Mouse (Mus musculus) liver, embryonic 18 days (tissue): ENCODE results near the gene Zscan26. TPM values are rescaled to one million over a fixed set of nuclear protein-coding genes. Genes with fewer than 3 reads are reported as not detected.

Experiments
- polyA plus RNA-seq: library from polyadenylated mRNA; depleted of rRNA; stranded (reverse); fragments of >200 nt; gene quantifications from 2 replicates; pipeline ENCODE4 v1.2.3, GENCODE M21; 2012; rRNA removed

The Zscan26 gene
- polyA plus RNA-seq: 22.7 and 24.7 TPM in 2 replicates

DNA sequence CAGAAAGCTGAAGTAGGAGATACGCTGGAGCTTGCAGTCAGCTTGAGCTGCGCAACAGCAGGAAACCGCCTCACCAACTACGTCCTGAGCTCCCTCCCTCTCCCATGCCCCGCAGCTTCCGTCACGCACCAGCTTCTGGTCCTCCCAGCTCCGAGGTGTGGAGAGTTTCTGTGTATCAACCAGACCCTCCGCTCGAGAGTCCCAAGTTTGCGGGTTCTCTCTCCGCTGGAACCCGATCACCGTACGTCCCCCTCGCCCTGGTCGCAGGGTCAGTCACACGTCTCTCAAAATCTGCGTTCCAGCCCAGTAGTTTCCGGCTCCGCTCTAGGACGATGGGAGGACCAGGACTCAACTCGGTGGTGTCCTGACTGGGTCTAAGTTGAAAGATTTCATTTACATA, at the start of gene Zscan26:
Gene Zscan26, minus strand, starts transcription at position 282 of the 400 bp plus-strand sequence.

GRCm38 (mm10) chr13:21501182-21501581, 47.7 kb upstream of the Zscan26 start, which contains the start of gene Gm11273:
Gene Gm11273, minus strand, starts transcription at chr13:21501418.

DNA sequence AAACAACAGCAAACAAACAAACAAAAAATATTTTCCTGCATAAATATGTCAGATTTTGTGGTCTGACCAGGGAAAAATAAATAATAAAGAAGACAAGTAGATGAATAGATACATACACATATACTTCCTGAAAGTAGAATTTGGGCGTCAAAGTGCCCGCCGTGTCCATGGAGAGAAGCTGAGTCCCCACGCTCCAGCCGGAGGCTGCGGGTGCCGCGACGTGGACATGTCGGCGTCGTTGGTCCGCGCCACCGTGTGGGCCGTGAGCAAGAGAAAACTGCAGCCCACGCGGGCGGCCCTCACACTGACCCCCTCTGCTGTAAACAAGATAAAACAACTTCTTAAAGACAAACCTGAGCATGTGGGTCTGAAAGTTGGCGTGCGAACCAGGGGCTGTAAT, 41.5 kb upstream of the Zscan26 start, which contains the start of gene AK157302:
Gene AK157302, plus strand, starts transcription at position 144 of the 400 bp plus-strand sequence.

GRCm38 (mm10) chr13:21478759-21479670, 25.5 kb upstream of the Zscan26 start, which contains the start of the genes Zkscan4 and Gm10065:
Gene Zkscan4, plus strand, starts transcription at chr13:21478907.
Gene Gm10065, minus strand, starts transcription at chr13:21479441.

GRCm38 (mm10) chr13:21468061-21469019, 14.8 kb upstream of the Zscan26 start, which contains the start of gene Nkapl:
Gene Nkapl, minus strand, starts transcription at chr13:21468509.

GRCm38 (mm10) chr13:21440503-21441206, 12.9 kb downstream of the Zscan26 start, which contains the start of gene Pgbd1:
Gene Pgbd1, minus strand, starts transcription at chr13:21441058.

DNA sequence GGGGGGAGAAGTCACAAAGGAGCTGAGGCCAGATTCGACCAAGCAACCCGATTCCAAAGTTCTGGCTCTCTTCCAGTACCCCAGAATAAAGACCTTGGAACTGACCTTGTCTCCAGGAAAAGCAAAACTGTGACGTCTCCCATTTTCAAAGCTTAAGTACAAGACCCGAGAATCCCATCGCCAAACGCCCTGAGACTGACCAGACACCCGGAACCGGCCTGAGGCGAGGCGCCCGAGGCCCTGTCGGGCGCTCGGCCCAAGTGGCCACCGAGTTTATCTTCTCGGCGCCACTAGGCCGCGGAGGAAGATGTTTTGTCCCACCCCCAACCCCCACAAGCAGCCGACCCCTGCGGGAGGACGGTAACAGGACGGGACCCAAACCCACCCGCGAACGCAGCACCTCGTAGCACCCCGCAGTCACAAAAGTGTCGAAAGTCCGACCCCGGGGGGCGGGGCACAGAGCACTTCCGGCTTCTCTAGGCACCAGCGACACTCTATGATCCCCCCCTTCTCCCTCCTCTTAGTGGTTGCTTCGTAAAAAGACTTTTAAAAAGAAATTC, 51.2 kb downstream of the Zscan26 start, which contains the start of gene Zkscan3:
Gene Zkscan3, minus strand, starts transcription at position 469 of the 560 bp plus-strand sequence.

Other genes starting within 250 kb of the Zscan26 start
- gene Gpx5, start 161.0 kb downstream of the Zscan26 start, polyA plus RNA-seq: not detected in 2 replicates
- not detected in 2 replicates for gene Gpx6, start 141.6 kb downstream of the Zscan26 start, polyA plus RNA-seq
- gene Olfr1367, start 106.8 kb downstream of the Zscan26 start, polyA plus RNA-seq: not detected in 2 replicates
- gene Zscan12, start 90.9 kb downstream of the Zscan26 start, polyA plus RNA-seq: 2.2 and 2.4 TPM in 2 replicates
- gene Zkscan3, start 51.0 kb downstream of the Zscan26 start, polyA plus RNA-seq: 29.4 and 29.5 TPM in 2 replicates
- gene Pgbd1, start 12.7 kb downstream of the Zscan26 start, polyA plus RNA-seq: 0.76 and 0.79 TPM in 2 replicates
- gene Nkapl, start 14.8 kb upstream of the Zscan26 start, polyA plus RNA-seq: 0.24 and 0.43 TPM in 2 replicates
- gene Zkscan4, start 25.2 kb upstream of the Zscan26 start, polyA plus RNA-seq: 0.22 and 0.26 TPM in 2 replicates
- gene Gm10065, start 25.7 kb upstream of the Zscan26 start, polyA plus RNA-seq: not detected in 2 replicates
- gene AK157302, start 41.5 kb upstream of the Zscan26 start, polyA plus RNA-seq: 0.34 and 0.50 TPM in 2 replicates
- 5.1 and 11.2 TPM in 2 replicates for gene Gm11273, start 47.7 kb upstream of the Zscan26 start, polyA plus RNA-seq
- 2.0 and 2.3 TPM in 2 replicates for gene Zkscan8, start 77.4 kb upstream of the Zscan26 start, polyA plus RNA-seq
- not detected in 2 replicates for gene Olfr1366, start 89.1 kb upstream of the Zscan26 start, polyA plus RNA-seq
- not detected in 2 replicates for gene Olfr1535, start 106.2 kb upstream of the Zscan26 start, polyA plus RNA-seq
- not detected in 2 replicates for gene Olfr1364, start 128.0 kb upstream of the Zscan26 start, polyA plus RNA-seq
- gene Olfr1362, start 160.3 kb upstream of the Zscan26 start, polyA plus RNA-seq: not detected in 2 replicates
- not detected in 2 replicates for gene Olfr11, start 188.8 kb upstream of the Zscan26 start, polyA plus RNA-seq
- gene Olfr1361, start 209.7 kb upstream of the Zscan26 start, polyA plus RNA-seq: not detected in 2 replicates
- gene Olfr1360, start 223.7 kb upstream of the Zscan26 start, polyA plus RNA-seq: not detected in 2 replicates
- not detected in 2 replicates for gene Olfr1359, start 244.4 kb upstream of the Zscan26 start, polyA plus RNA-seq